Mouse (Mus musculus) WW6 (cell line): ENCODE results near the gene Prkd1.
"Not testable (repeated sequence)": the region's sequence is repeated elsewhere in the genome, so short reads cannot be mapped to it uniquely, and the experiment has no call there.

ENCODE experiments used
- DNase-seq: peaks from one replicate; pipeline ENCODE4 v3.0.0-alpha.2; 2013; ENCODE audit warnings: low read depth, low spot score

Gene Prkd1

GRCm38 (mm10) chr12:50648671-50649541 lies at the start of gene Prkd1:
Gene Prkd1 (minus strand): TSS chr12:50649098.
- DNase-seq: peak; percentile 20

GRCm38 (mm10) chr12:50697492-50697891 lies 48.6 kb upstream of the Prkd1 start:
- DNase-seq: no peak

GRCm38 (mm10) chr12:50648176-50648670 lies 675 bp downstream of the Prkd1 start:
- DNase-seq: no peak

- no peak for DNase-seq
Measured at GRCm38 (mm10) chr12:50646857-50647256, 2.0 kb downstream of the Prkd1 start.

- DNase-seq: no peak
Measured at GRCm38 (mm10) chr12:50642671-50643070, 6.2 kb downstream of the Prkd1 start.

- no peak for DNase-seq
Measured at GRCm38 (mm10) chr12:50640171-50640570, 8.7 kb downstream of the Prkd1 start.

GRCm38 (mm10) chr12:50634436-50634835 lies 14.5 kb downstream of the Prkd1 start:
- DNase-seq: no peak

- DNase-seq: not testable (repeated sequence)
Measured at GRCm38 (mm10) chr12:50626100-50626499, 22.8 kb downstream of the Prkd1 start.

- no peak for DNase-seq
Measured at GRCm38 (mm10) chr12:50624175-50624574, 24.7 kb downstream of the Prkd1 start.

GRCm38 (mm10) chr12:50615852-50616251 lies 33.0 kb downstream of the Prkd1 start:
- DNase-seq: no peak

GRCm38 (mm10) chr12:50614341-50614740 lies 34.6 kb downstream of the Prkd1 start:
- no peak for DNase-seq

GRCm38 (mm10) chr12:50606703-50607500 lies 42.0 kb downstream of the Prkd1 start:
- DNase-seq: no peak

- DNase-seq: no peak
Measured at GRCm38 (mm10) chr12:50599370-50599769, 49.5 kb downstream of the Prkd1 start.

- no peak for DNase-seq
Measured at GRCm38 (mm10) chr12:50598053-50598988, 50.6 kb downstream of the Prkd1 start.

GRCm38 (mm10) chr12:50597467-50597866 lies 51.4 kb downstream of the Prkd1 start:
- no peak for DNase-seq

- no peak for DNase-seq
Measured at GRCm38 (mm10) chr12:50595777-50596176, 53.1 kb downstream of the Prkd1 start.

GRCm38 (mm10) chr12:50594506-50594905 lies 54.4 kb downstream of the Prkd1 start:
- no peak for DNase-seq

GRCm38 (mm10) chr12:50593481-50593880 lies 55.4 kb downstream of the Prkd1 start:
- no peak for DNase-seq

GRCm38 (mm10) chr12:50588137-50588761 lies 60.6 kb downstream of the Prkd1 start:
- DNase-seq: no peak

- DNase-seq: no peak
Measured at GRCm38 (mm10) chr12:50565198-50565597, 83.7 kb downstream of the Prkd1 start.

GRCm38 (mm10) chr12:50560536-50560935 lies 88.4 kb downstream of the Prkd1 start:
- no peak for DNase-seq
